Mouse (Mus musculus) layer of hippocampus, adult 2 months (tissue): Measurements from ENCODE around the gene Defb23. TPM values are rescaled to one million over a fixed set of nuclear protein-coding genes. Genes with fewer than 3 reads are reported as not detected.

ENCODE experiments used
- DNase-seq, 2 experiments: peaks; one replicate each; pipeline ENCODE4 v3.0.0; 2022; ENCODE audit warnings: low spot score in 2 of 2
- H3K27ac ChIP-seq: fragments of 200-600 bp; 2 replicates; pipeline ENCODE4 v1.8.1; 2022
- H3K4me3 ChIP-seq: fragments of 200-600 bp; 2 replicates; pipeline ENCODE4 v1.8.1; 2022; ENCODE audit warnings: mild to moderate bottlenecking
- CTCF ChIP-seq: fragments of 200-600 bp; conservative IDR thresholded peaks from 2 replicates; pipeline ENCODE4 v1.8.1; 2022; ENCODE audit warnings: antibody characterized with exemption, mild to moderate bottlenecking, moderate library complexity
- total RNA-seq, 2 experiments: library from RNA; stranded (reverse); gene quantifications; 2 replicates each; pipeline ENCODE4 v1.2.3; 2021

The Defb23 gene
- total RNA-seq, 2 experiments from 2014 or later = not detected

- no peak overlapping the region for H3K27ac ChIP-seq
- H3K4me3 ChIP-seq = no peak overlapping the region
- DNase-seq = no peak
- TF ChIP-seq CTCF = no peak
Observed at GRCm38 (mm10) chr2:152415786-152416185, 48.6 kb downstream of the Defb23 start.

- no peak for DNase-seq
- TF ChIP-seq CTCF = no peak
- peak within 1 kb of the TSS; percentile 99 for H3K27ac ChIP-seq
- H3K4me3 ChIP-seq = peak within 1 kb of the TSS; percentile 95
Observed at GRCm38 (mm10) chr2:152415287-152415686, 49.1 kb downstream of the Defb23 start, which contains the start of gene 6820408C15Rik. TSS of gene 6820408C15Rik (plus strand) at chr2:152415587.

DNA sequence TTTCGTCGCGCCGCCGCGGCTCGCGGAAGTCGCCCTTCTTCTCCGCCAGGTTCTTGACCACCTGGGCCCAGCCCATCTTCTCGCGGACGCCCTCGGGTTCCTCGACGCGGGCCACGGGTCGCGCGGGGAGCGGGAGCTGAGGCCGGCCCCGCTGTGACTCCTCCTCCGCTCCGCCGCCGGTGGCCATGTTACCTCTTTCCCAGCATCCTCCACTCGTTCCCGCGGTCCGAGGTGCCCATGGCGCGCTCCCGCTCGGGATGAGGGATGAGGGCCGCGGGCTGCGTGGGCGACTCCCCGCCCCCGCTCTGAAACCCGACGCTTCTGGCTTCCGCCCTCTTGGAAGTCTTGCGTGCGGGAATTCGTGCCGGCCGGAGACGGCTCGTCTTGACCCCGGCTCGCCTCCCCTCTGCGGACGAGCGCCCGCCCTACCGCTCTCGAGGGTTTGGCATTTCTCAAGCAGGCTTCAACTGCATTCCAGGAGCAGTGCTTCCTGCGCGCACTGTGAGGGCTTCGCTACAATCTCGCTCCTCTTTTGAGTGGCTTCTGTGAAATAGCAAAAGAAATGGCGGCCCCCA, 49.7 kb downstream of the Defb23 start, which contains the start of gene Zcchc3:
Gene Zcchc3, minus strand, starts transcription at position 437 of the 575 bp plus-strand sequence.
- Histone ChIP-seq H3K4me3 (peak within 1 kb of the TSS; percentile 95), H3K27ac (peak within 1 kb of the TSS; percentile 99)
- TF ChIP-seq CTCF = no peak
- peak; percentile 83 to 84 for DNase-seq

GRCm38 (mm10) chr2:152413765-152414584, 50.4 kb downstream of the Defb23 start:
- no peak for TF ChIP-seq CTCF
- H3K27ac ChIP-seq = peak overlapping the region; percentile 99

DNA sequence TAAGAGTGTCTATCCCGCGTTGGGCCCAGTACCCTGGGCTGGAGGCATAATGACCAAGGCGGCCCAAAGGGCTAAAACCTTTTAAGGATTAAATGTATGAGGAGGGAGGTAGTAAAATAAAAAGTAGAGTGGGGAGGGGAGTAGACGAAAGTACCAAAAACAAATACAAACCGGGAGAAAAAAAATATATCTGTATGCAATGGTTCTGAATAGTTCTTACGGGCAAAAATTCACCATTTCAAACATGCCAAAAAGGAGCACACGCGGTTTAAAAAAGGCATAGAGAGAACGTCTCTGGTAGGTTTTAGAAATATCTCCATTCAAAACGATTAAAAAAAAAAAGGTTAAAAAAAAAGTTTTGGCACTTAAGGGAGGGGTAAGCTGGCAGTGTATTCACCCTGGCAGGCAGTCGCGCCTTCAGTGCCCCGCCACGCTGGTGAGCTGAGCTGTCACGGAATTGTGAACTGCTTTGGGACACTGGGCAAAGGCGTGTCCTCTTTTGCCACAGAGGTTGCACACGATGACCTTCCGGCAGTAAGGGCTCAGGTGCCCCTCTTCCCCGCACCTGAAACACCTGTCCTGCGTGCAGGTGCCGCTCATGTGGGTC, 51.2 kb downstream of the Defb23 start:
- peak overlapping the region; percentile 99 for H3K27ac ChIP-seq
- DNase-seq = no peak
- TF ChIP-seq CTCF = no peak
- peak overlapping the region; percentile 95 for H3K4me3 ChIP-seq

More at GRCm38 (mm10) chr2:152413765-152414584, 50.4 kb downstream of the Defb23 start:
- no peak for DNase-seq
- peak overlapping the region; percentile 95 for H3K4me3 ChIP-seq

GRCm38 (mm10) chr2:152412526-152413157, 51.8 kb downstream of the Defb23 start:
- no peak for TF ChIP-seq CTCF
- DNase-seq = no peak
- Histone ChIP-seq H3K27ac (peak overlapping the region; percentile 99; the same call in 1 of the 2 replicates), H3K4me3 (peak overlapping the region; percentile 95)

- no peak for DNase-seq
- peak overlapping the region; percentile 29; the same call in 1 of the 2 replicates for H3K4me3 ChIP-seq
Observed at GRCm38 (mm10) chr2:152411471-152411870, 52.9 kb downstream of the Defb23 start.

GRCm38 (mm10) chr2:152410971-152411371, 53.4 kb downstream of the Defb23 start:
- Histone ChIP-seq H3K27ac (peak overlapping the region; percentile 99), H3K4me3 (peak overlapping the region; percentile 29; the same call in 1 of the 2 replicates)
- TF ChIP-seq CTCF = no peak
- peak; percentile 71 to 76 for DNase-seq

More at GRCm38 (mm10) chr2:152411471-152411870, 52.9 kb downstream of the Defb23 start:
- TF ChIP-seq CTCF = no peak
- H3K27ac ChIP-seq = peak overlapping the region; percentile 99

GRCm38 (mm10) chr2:152409781-152410180, 54.6 kb downstream of the Defb23 start:
- no peak overlapping the region; the same call in 1 of the 2 replicates for H3K27ac ChIP-seq
- no peak for TF ChIP-seq CTCF
- no peak for DNase-seq
- no peak overlapping the region for H3K4me3 ChIP-seq

Other genes with a start within 250 kb of the Defb23 start
- 10 to 100 TPM; 95.3 to 97.7 TPM for gene Csnk2a1, start 237.8 kb downstream of the Defb23 start, total RNA-seq
- 10 to 100 TPM; 51.1 to 54.6 TPM for gene Tbc1d20, start 170.8 kb downstream of the Defb23 start, total RNA-seq
- gene Rbck1, start 132.0 kb downstream of the Defb23 start, total RNA-seq = 100 to 1,000 TPM; 103 to 125 TPM
- gene Trib3, start 120.6 kb downstream of the Defb23 start, total RNA-seq = under 1 TPM; 0.41 to 0.54 TPM
- gene Nrsn2, start 88.0 kb downstream of the Defb23 start, total RNA-seq = 10 to 100 TPM; 66.3 to 83.0 TPM
- 10 to 100 TPM; 16.5 to 19.5 TPM for gene Sox12, start 66.6 kb downstream of the Defb23 start, total RNA-seq
- 10 to 100 TPM in 1 of 2 experiments, 1 to 10 TPM in 1; 9.9 to 10.1 TPM for gene Zcchc3, start 49.6 kb downstream of the Defb23 start, total RNA-seq
- 1 to 10 TPM; 2.4 to 3.2 TPM for gene 6820408C15Rik, start 49.0 kb downstream of the Defb23 start, total RNA-seq
- gene Defb20, start 12.4 kb upstream of the Defb23 start, total RNA-seq = not detected
- gene Defb22, start 25.5 kb upstream of the Defb23 start, total RNA-seq = not detected
- gene Defb26, start 47.1 kb upstream of the Defb23 start, total RNA-seq = not detected
- gene Defb28, start 53.6 kb upstream of the Defb23 start, total RNA-seq = not detected
- gene Defb29, start 75.5 kb upstream of the Defb23 start, total RNA-seq = not detected
- not detected for gene Gm17416, start 104.7 kb upstream of the Defb23 start, total RNA-seq
- not detected for gene Defb21, start 108.1 kb upstream of the Defb23 start, total RNA-seq
- not detected for gene Defb19, start 115.7 kb upstream of the Defb23 start, total RNA-seq
- gene Defb45, start 134.8 kb upstream of the Defb23 start, total RNA-seq = not detected
- gene Defb36, start 139.7 kb upstream of the Defb23 start, total RNA-seq = not detected
- gene Defb25, start 158.4 kb upstream of the Defb23 start, total RNA-seq = not detected
- 1 to 10 TPM in 1 of 2 experiments, under 1 TPM in 1; 0.42 to 2.0 TPM for gene Rem1, start 162.3 kb upstream of the Defb23 start, total RNA-seq
- gene H13, start 204.8 kb upstream of the Defb23 start, total RNA-seq = 10 to 100 TPM; 71.5 to 73.3 TPM
- gene Mcts2, start 222.4 kb upstream of the Defb23 start, total RNA-seq = 10 to 100 TPM; 18.8 to 20.8 TPM